Mouse (Mus musculus): Measurements from ENCODE around the gene Cd160. TPM values are rescaled to one million over a fixed set of nuclear protein-coding genes. Genes with fewer than 3 reads are reported as not detected.

Gene Cd160
- 0.19 and 0.46 TPM in 2 replicates for polyA plus RNA-seq (2015; fragmentation: Nextera tagmentation; extraction: Ambion mirVana)

- H3K9me3 ChIP-seq: no peaks in the 10 kb centered on the region
- no peak for ATAC-seq (ENCODE audit: insufficient read depth, low FRiP score, low read depth)
- H3K27ac ChIP-seq: no peak within 1 kb of the TSS
- H3K4me3 ChIP-seq (replicated peaks): no peak within 1 kb of the TSS
- H3K9ac ChIP-seq: no peak within 1 kb of the TSS
- peak within 1 kb of the TSS; percentile 10; the same call in 1 of the 2 replicates for H3K4me2 ChIP-seq
- no peaks in the 10 kb centered on the region for H3K4me1 ChIP-seq
- H3K27me3 ChIP-seq (replicated peaks): no peaks in the 10 kb centered on the region
- 80% methylated on average over 1 of the region's 1 CpGs for WGBS
- no peaks in the 10 kb centered on the region for H3K36me3 ChIP-seq
These were observed at the start of gene Cd160, which contains the start of gene Pdzk1 for GRCm38 (mm10) chr3:96828984-96829383. Gene Cd160, minus strand, starts transcription at chr3:96829351. Gene Pdzk1, plus strand, starts transcription at chr3:96829284.

- ATAC-seq (ENCODE audit: insufficient read depth, low FRiP score, low read depth): 0 out of 2 replicates have a peak, but pooled peaks have one; percentile 35
- Histone ChIP-seq H3K9me3 (no peaks in the 10 kb centered on the region), H3K36me3 (peaks cover 30% of the 10 kb centered on the region), H3K4me1 (no peaks in the 10 kb centered on the region), H3K4me2 (no peak overlapping the region), H3K4me3 (replicated peaks) (no peak overlapping the region), H3K27me3 (replicated peaks) (no peaks in the 10 kb centered on the region), H3K9ac (no peak overlapping the region), H3K27ac (no peak overlapping the region)
- 43% methylated on average over 7 of the region's 7 CpGs for WGBS
These were observed 45.8 kb upstream of the Cd160 start for GRCm38 (mm10) chr3:96874808-96875571.

- no peak overlapping the region for H3K4me2 ChIP-seq
- 94% methylated on average over 8 of the region's 8 CpGs for WGBS
- H3K36me3 ChIP-seq: peaks cover 31% of the 10 kb centered on the region
- H3K4me1 ChIP-seq: no peaks in the 10 kb centered on the region
- H3K9ac ChIP-seq: no peak overlapping the region
- ATAC-seq (ENCODE audit: insufficient read depth, low FRiP score, low read depth): no peak
- H3K4me3 ChIP-seq (replicated peaks): no peak overlapping the region
- no peak overlapping the region for H3K27ac ChIP-seq
- H3K9me3 ChIP-seq: no peaks in the 10 kb centered on the region
- no peaks in the 10 kb centered on the region for H3K27me3 ChIP-seq (replicated peaks)
These were observed 43.4 kb upstream of the Cd160 start for GRCm38 (mm10) chr3:96872501-96872900.

- Histone ChIP-seq H3K4me2 (no peak overlapping the region), H3K4me3 (replicated peaks) (no peak overlapping the region), H3K27me3 (replicated peaks) (no peaks in the 10 kb centered on the region), H3K4me1 (no peaks in the 10 kb centered on the region), H3K9ac (no peak overlapping the region), H3K36me3 (peaks cover 31% of the 10 kb centered on the region), H3K27ac (no peak overlapping the region), H3K9me3 (no peaks in the 10 kb centered on the region)
- WGBS: 89% methylated on average over 8 of the region's 8 CpGs
- no peak for ATAC-seq (ENCODE audit: insufficient read depth, low FRiP score, low read depth)
These were observed 41.9 kb upstream of the Cd160 start for GRCm38 (mm10) chr3:96871070-96871469.

DNA sequence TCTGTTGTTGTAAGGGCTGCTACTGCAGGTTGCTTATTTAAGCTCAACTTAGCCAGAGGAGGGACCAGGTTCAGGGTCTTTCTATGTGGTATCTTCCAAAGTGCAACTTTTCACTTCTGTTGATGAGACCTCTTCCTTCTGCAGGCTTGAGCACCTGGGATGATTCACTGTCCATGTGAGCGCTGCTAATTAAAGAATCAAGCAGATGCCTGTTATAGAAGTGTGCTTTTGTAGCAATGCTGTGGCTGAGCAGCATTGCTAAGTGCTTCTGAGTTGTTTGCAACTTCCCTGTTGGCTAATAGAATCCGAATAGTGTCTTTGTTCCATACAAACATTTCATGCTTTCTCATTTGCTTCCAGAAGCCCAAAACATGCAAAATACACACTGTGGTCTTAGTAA lies 41.1 kb upstream of the Cd160 start:
- Histone ChIP-seq H3K4me2 (no peak overlapping the region), H3K4me1 (no peaks in the 10 kb centered on the region), H3K27me3 (replicated peaks) (no peaks in the 10 kb centered on the region), H3K36me3 (peaks cover 31% of the 10 kb centered on the region), H3K27ac (no peak overlapping the region), H3K4me3 (replicated peaks) (no peak overlapping the region), H3K9ac (no peak overlapping the region), H3K9me3 (no peaks in the 10 kb centered on the region)
- no peak for ATAC-seq (ENCODE audit: insufficient read depth, low FRiP score, low read depth)
- 89% methylated on average over 2 of the region's 2 CpGs for WGBS

DNA sequence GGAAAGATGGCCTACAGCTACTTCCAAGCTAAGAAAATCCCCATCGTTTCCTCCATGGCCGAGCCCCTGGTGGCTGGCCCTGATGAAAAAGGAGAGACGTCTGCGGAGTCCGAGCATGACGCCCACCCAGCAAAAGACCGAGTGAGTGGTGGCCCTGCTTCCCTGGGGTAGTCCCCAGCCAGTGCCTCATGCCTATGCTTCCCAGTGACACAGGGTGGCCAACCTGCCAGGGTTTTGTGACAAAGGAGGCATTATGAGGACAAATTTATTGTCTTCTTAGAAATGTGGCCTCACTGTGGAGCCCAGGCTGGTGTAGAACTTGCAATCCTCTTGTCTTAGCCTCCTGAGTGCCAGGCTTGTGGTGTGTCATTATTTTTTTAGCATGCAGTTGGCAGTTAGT lies 39.9 kb upstream of the Cd160 start:
- no peak overlapping the region for H3K4me3 ChIP-seq (replicated peaks)
- H3K9me3 ChIP-seq: no peaks in the 10 kb centered on the region
- ATAC-seq (ENCODE audit: insufficient read depth, low FRiP score, low read depth): no peak
- H3K9ac ChIP-seq: no peak overlapping the region
- no peak overlapping the region for H3K27ac ChIP-seq
- H3K27me3 ChIP-seq (replicated peaks): no peaks in the 10 kb centered on the region
- WGBS: 94% methylated on average over 7 of the region's 7 CpGs
- no peak overlapping the region for H3K4me2 ChIP-seq
- peaks cover 29% of the 10 kb centered on the region for H3K36me3 ChIP-seq
- no peaks in the 10 kb centered on the region for H3K4me1 ChIP-seq

DNA sequence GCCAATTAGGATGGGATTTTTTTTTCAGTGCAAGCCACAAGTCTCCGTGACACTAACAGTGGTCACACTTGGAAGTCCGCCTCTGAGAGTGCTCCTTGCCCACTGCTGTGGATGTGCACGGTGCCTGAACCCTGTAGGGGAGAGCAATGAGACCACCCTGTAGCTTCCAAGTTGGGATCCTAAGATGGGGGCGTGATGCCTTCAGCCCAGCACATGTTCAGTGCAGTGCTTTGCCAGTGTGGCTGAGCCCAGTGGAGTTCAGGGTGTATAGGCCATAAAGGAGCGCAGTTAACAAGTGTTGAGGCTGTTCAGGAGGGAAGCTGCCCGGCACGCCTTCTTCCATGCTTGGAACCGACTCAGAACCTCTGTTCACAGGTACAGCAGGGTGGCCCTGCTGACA lies 39.4 kb upstream of the Cd160 start:
- H3K9ac ChIP-seq: no peak overlapping the region
- no peak for ATAC-seq (ENCODE audit: insufficient read depth, low FRiP score, low read depth)
- H3K4me3 ChIP-seq (replicated peaks): no peak overlapping the region
- WGBS: 88% methylated on average over 8 of the region's 8 CpGs
- H3K36me3 ChIP-seq: peaks cover 24% of the 10 kb centered on the region
- no peaks in the 10 kb centered on the region for H3K9me3 ChIP-seq
- H3K4me2 ChIP-seq: no peak overlapping the region
- H3K27me3 ChIP-seq (replicated peaks): no peaks in the 10 kb centered on the region
- no peak overlapping the region for H3K27ac ChIP-seq
- no peaks in the 10 kb centered on the region for H3K4me1 ChIP-seq

DNA sequence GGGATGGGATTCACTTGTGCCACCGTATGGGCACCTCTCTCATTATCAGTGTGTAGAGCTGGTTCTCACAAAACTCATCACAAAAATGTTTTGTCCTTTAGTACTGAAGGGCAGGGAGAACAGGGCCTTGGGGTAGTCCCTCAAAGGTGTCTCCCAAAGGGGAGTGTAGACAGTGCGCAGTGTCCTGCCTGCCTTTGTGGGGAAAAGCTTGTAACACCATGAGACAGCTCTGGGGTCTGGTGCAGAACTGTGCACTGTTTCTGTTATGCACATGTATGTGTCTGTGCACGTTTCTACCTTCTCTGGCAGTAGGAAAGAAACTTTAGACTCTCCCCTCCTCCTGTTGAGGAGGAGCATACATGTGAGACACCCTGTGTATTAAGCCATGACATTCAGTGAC lies 38.7 kb upstream of the Cd160 start:
- H3K27me3 ChIP-seq (replicated peaks): no peaks in the 10 kb centered on the region
- no peak for ATAC-seq (ENCODE audit: insufficient read depth, low FRiP score, low read depth)
- no peaks in the 10 kb centered on the region for H3K9me3 ChIP-seq
- 91% methylated on average over 3 of the region's 3 CpGs for WGBS
- no peaks in the 10 kb centered on the region for H3K4me1 ChIP-seq
- no peak overlapping the region for H3K4me3 ChIP-seq (replicated peaks)
- H3K27ac ChIP-seq: no peak overlapping the region
- peaks cover 21% of the 10 kb centered on the region; the same call in 1 of the 2 replicates for H3K36me3 ChIP-seq
- no peak overlapping the region for H3K4me2 ChIP-seq
- H3K9ac ChIP-seq: no peak overlapping the region

DNA sequence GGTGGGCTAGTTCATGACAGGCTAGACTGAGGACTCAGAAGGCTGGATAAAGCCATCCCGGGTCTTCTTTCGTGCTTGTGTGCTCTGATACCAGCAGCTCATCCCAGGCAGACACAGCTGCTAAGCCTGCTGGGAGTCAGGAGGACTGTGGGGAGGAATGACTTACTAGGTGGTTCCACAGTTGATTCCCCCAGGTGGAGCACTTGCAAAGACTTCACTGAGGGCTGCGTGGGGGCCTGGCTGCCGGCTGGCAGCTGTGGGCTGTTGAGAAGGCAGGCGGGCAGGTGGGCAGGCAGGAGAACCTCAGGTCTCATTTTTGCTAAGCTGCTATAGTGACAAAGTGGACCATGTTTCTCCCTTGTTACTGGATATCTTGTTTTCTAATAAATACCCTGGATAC lies 31.3 kb upstream of the Cd160 start:
- no peaks in the 10 kb centered on the region for H3K27me3 ChIP-seq (replicated peaks)
- H3K27ac ChIP-seq: no peak overlapping the region
- H3K36me3 ChIP-seq: no peaks in the 10 kb centered on the region
- H3K9ac ChIP-seq: no peak overlapping the region
- H3K9me3 ChIP-seq: no peaks in the 10 kb centered on the region
- H3K4me2 ChIP-seq: no peak overlapping the region
- no peak overlapping the region for H3K4me3 ChIP-seq (replicated peaks)
- WGBS: 91% methylated on average over 5 of the region's 5 CpGs
- no peaks in the 10 kb centered on the region for H3K4me1 ChIP-seq
- ATAC-seq (ENCODE audit: insufficient read depth, low FRiP score, low read depth): no peak

GRCm38 (mm10) chr3:96855833-96856232 lies 26.7 kb upstream of the Cd160 start:
- Histone ChIP-seq H3K4me1 (no peaks in the 10 kb centered on the region), H3K27ac (no peak overlapping the region), H3K36me3 (no peaks in the 10 kb centered on the region), H3K27me3 (replicated peaks) (no peaks in the 10 kb centered on the region), H3K9ac (no peak overlapping the region), H3K9me3 (no peaks in the 10 kb centered on the region), H3K4me3 (replicated peaks) (no peak overlapping the region), H3K4me2 (no peak overlapping the region)
- WGBS: 71% methylated on average over 3 of the region's 3 CpGs
- no peak for ATAC-seq (ENCODE audit: insufficient read depth, low FRiP score, low read depth)

DNA sequence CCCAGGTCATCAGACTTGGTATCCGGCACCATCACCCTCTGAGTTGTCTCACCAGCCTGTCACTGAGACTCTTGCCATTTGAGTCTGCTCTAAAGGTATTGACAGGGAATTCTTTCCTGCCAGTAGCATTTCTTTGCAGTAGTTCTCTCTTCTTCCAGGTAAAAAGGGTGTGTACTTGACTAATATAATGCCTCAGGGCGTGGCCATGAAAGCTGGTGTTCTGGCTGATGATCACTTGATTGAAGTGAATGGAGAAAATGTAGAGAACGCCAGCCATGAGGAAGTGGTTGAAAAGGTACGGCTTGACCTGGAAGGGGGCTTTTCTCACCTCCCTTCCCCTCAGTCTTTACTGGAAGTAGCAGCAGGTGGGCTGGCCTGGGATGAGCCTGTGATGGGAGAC lies 25.2 kb upstream of the Cd160 start:
- Histone ChIP-seq H3K27me3 (replicated peaks) (no peaks in the 10 kb centered on the region), H3K9me3 (no peaks in the 10 kb centered on the region), H3K4me2 (no peak overlapping the region), H3K4me3 (replicated peaks) (no peak overlapping the region), H3K9ac (no peak overlapping the region), H3K27ac (no peak overlapping the region), H3K4me1 (no peaks in the 10 kb centered on the region), H3K36me3 (no peaks in the 10 kb centered on the region)
- WGBS: 82% methylated on average over 4 of the region's 4 CpGs
- no peak for ATAC-seq (ENCODE audit: insufficient read depth, low FRiP score, low read depth)

GRCm38 (mm10) chr3:96852561-96852960 lies 23.4 kb upstream of the Cd160 start:
- H3K9me3 ChIP-seq: no peaks in the 10 kb centered on the region
- no peak overlapping the region for H3K4me3 ChIP-seq (replicated peaks)
- H3K36me3 ChIP-seq: no peaks in the 10 kb centered on the region
- H3K4me2 ChIP-seq: no peak overlapping the region
- 60% methylated on average over 6 of the region's 6 CpGs for WGBS
- no peaks in the 10 kb centered on the region for H3K4me1 ChIP-seq
- no peak overlapping the region for H3K27ac ChIP-seq
- no peak for ATAC-seq (ENCODE audit: insufficient read depth, low FRiP score, low read depth)
- H3K27me3 ChIP-seq (replicated peaks): no peaks in the 10 kb centered on the region
- no peak overlapping the region for H3K9ac ChIP-seq

All from stomach, embryonic 15.5 days (tissue).